Mouse (Mus musculus): Measurements from ENCODE around the gene Zfp280d.

DNA sequence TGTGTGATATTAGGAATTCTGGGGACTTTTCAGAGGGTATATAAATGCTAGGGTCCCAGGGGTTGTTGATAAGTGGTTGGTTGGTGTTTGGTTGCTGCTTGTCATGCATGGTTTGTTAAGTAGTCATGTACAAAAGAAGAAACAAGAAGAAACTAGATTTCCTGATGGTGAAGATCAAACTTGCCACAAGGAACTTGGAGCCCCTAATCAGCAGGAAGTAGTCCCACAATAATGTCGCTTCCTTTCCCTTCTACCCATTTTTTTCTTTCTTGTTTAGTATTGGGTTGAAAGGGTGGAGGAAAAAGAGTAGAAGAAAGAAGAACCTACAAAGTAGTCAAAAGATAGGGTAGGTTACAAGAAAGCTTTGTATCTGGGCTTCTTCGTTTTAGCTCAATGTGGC is 13.0 kb downstream of the Zfp280d start:
- TF ChIP-seq POLR2A (IDR thresholded peaks at IDR 0.05; ENCODE audit: low read depth, low read length) (no peak), CTCF (IDR thresholded peaks at IDR 0.05; ENCODE audit: extremely low read depth, insufficient read length, insufficient replicate concordance, low read depth, low read length) (no peak)
